Mouse (Mus musculus) midbrain, postnatal 0 days (tissue): ENCODE data around the gene Efcab10. TPM values are rescaled to one million over a fixed set of nuclear protein-coding genes. Genes with fewer than 3 reads are reported as not detected.

Source experiments
- ATAC-seq: fragments of 200-750 bp; cut with Nextera tagmentation; 2 replicates; pipeline ENCODE4 v1.8.0; 2017; ENCODE audit warnings: moderate number of reproducible peaks, mild to moderate bottlenecking, moderate TSS enrichment, moderate library complexity; ENCODE audit not compliant: low FRiP score
- DNase-seq: peaks from one replicate; pipeline ENCODE4 v3.0.0-alpha.2; 2015; ENCODE audit warnings: low spot score
- H3K27ac ChIP-seq: fragments of 300-500 bp; sonication (generic); 2 replicates; pipeline ENCODE4 v1.5.1; 2014; ENCODE audit warnings: low read depth, mild to moderate bottlenecking, low read length, mixed read lengths
- H3K27me3 ChIP-seq: fragments of 300-500 bp; sonication (generic); 2 replicates; pipeline ENCODE4 v1.6.1; 2014; ENCODE audit warnings: low read length, control low read depth, mixed read lengths; ENCODE audit not compliant: insufficient read depth
- H3K36me3 ChIP-seq: fragments of 300-500 bp; sonication (generic); 2 replicates; pipeline ENCODE4 v1.6.1; 2014; ENCODE audit warnings: low read length, control low read depth, mixed read lengths; ENCODE audit not compliant: insufficient read depth
- H3K4me1 ChIP-seq: fragments of 300-500 bp; sonication (generic); 2 replicates; pipeline ENCODE4 v1.6.1; 2014; ENCODE audit warnings: mild to moderate bottlenecking, control low read depth, antibody characterized with exemption, low read length, mixed read lengths; ENCODE audit not compliant: insufficient read depth
- H3K4me2 ChIP-seq: fragments of 300-500 bp; sonication (generic); 2 replicates; pipeline ENCODE4 v1.6.1; 2014; ENCODE audit warnings: low read depth, mild to moderate bottlenecking, low read length, mixed read lengths; ENCODE audit not compliant: poor library complexity, severe bottlenecking
- H3K4me3 ChIP-seq: fragments of 300-500 bp; sonication (generic); 2 replicates; pipeline ENCODE4 v1.5.1; 2014; ENCODE audit warnings: low read depth, mild to moderate bottlenecking, low read length, moderate library complexity
- H3K9ac ChIP-seq: fragments of 300-500 bp; sonication (generic); replicated peaks from 2 replicates; pipeline ENCODE4 v1.6.1; 2014; ENCODE audit warnings: mild to moderate bottlenecking, low read length, moderate library complexity, mixed read lengths; ENCODE audit not compliant: poor library complexity, severe bottlenecking
- H3K9me3 ChIP-seq: fragments of 300-500 bp; sonication (generic); 2 replicates; pipeline ENCODE4 v1.6.1; 2016; ENCODE audit warnings: low read length, control low read depth
- CTCF ChIP-seq: IDR thresholded peaks from 2 replicates; pipeline ENCODE4 v1.5.1; 2016; ENCODE audit warnings: antibody characterized with exemption, mild to moderate bottlenecking
- WGBS: fragments of 180-500 bp; shearing (Covaris S2); extraction: QIAGEN DNeasy Blood & Tissue Kit; methylation state at CpG from one replicate; pipeline ENCODE4 v1.1.7; 2014; 5-methylcytosine and 5-hydroxymethylcytosine counted together
- polyA plus RNA-seq: library from polyadenylated mRNA; unstranded; fragments of >200 nt; fragmentation: Nextera tagmentation; extraction: Ambion mirVana; gene quantifications from 2 replicates; pipeline ENCODE4 v1.2.1, GENCODE M21; 2015
- total RNA-seq: library from RNA; depleted of rRNA; stranded (reverse); fragments of >200 nt; gene quantifications from 2 replicates; pipeline ENCODE4 v1.2.3, GENCODE M21; 2014

The Efcab10 gene
- total and polyA plus RNA-seq, 2 experiments from 2014 or later = 6.6 TPM; not detected in 1

- DNase-seq = no peak
- H3K27ac ChIP-seq = no peak overlapping the region
- WGBS = 32% methylated on average over 6 of the region's 6 CpGs
Measured at GRCm38 (mm10) chr12:33405398-33406026, 10.9 kb downstream of the Efcab10 start.

DNA sequence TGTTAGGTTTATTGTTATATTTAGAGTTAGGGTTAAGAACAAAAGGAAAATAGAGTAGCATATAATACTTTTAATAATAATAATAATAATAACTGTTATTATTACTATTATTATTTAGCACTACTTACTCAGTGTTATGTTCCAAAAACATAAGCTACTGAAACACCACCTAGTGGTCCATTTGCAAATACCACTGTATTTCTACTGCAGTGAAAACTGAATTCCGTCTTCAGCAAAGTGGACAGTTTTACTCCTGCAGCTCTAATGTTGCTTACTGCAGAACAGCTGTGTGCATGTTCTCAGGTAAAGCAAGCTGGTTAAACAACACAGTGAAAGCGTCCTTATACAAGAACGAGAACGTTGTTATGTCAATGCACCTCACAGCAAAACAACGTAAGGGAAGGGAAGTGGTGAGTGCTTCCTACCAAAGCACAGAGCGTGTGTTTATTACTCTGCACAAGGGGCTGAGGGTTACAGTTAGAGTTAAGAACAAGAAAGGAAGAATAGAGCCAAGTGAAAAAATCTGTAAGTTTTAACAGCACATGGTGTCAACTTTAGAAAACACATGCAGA is 17.0 kb downstream of the Efcab10 start:
- Histone ChIP-seq H3K4me1 (no peaks in the 10 kb centered on the region), H3K27ac (no peak overlapping the region), H3K27me3 (no peaks in the 10 kb centered on the region), H3K4me3 (no peak overlapping the region), H3K36me3 (no peaks in the 10 kb centered on the region), H3K4me2 (no peak overlapping the region), H3K9ac (no peak overlapping the region), H3K9me3 (no peaks in the 10 kb centered on the region)
- 49% methylated on average over 6 of the region's 6 CpGs for WGBS
- TF ChIP-seq CTCF = peak; percentile 77
- DNase-seq (peak; percentile 35), ATAC-seq (no peak)

More at GRCm38 (mm10) chr12:33405398-33406026, 10.9 kb downstream of the Efcab10 start:
- H3K9me3 ChIP-seq = no peaks in the 10 kb centered on the region
- no peak overlapping the region for H3K4me3 ChIP-seq
- H3K4me2 ChIP-seq = no peak overlapping the region
- H3K27me3 ChIP-seq = no peaks in the 10 kb centered on the region
- no peak for TF ChIP-seq CTCF
- no peaks in the 10 kb centered on the region for H3K4me1 ChIP-seq
- ATAC-seq = 0 out of 2 replicates have a peak, but pooled peaks have one; percentile 52
- H3K36me3 ChIP-seq = no peaks in the 10 kb centered on the region
- H3K9ac ChIP-seq = no peak overlapping the region

DNA sequence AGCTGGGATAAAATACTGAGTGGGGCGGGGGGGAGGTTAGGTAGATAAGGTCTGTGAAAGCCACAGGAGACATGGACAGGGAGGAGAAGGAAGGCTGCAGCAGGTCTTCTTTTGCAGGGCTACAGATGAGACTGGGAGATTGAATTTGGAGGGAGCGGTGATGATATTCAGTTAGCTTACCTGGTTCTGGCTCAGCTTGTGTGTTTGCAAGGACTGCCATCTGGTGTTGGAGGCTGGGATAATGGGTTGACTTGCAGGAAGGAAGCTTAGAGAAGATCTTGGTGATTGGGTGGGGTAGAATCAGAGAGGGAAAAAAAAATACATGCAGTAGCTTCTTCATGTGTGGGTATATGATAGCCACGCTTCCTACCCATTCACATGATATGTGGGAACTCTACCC is 29.7 kb downstream of the Efcab10 start:
- H3K4me2 ChIP-seq = no peak overlapping the region
- DNase-seq (peak; percentile 80), ATAC-seq (peak; percentile 66; the same call in 1 of the 2 replicates)
- no peak overlapping the region for H3K4me3 ChIP-seq
- H3K9me3 ChIP-seq = no peaks in the 10 kb centered on the region
- no peak overlapping the region for H3K27ac ChIP-seq
- TF ChIP-seq CTCF = peak; percentile 91
- 29% methylated on average over 3 of the region's 3 CpGs for WGBS
- no peaks in the 10 kb centered on the region for H3K36me3 ChIP-seq
- peaks cover 10% of the 10 kb centered on the region for H3K27me3 ChIP-seq
- no peaks in the 10 kb centered on the region for H3K4me1 ChIP-seq
- no peak overlapping the region for H3K9ac ChIP-seq

DNA sequence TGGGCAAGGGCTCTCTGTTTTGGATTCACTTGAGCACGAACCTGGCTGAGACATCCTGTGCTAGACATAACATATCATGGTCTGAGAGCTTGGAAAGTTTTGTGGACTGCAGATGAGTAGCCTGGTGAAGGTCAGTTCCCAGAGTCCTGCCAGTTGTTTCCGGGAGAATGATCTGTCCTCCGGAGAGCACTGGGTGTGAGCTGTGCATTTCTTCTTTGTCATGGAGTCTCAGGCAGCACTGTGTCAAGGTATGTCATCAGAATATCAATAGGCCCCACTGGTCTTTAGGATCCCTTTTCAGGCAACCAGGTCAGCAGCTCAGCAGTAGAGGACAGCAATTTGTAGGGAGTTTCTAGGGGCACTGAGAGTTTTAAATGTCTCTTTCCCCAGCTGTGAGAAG is 32.6 kb downstream of the Efcab10 start:
- Histone ChIP-seq H3K27ac (no peak overlapping the region), H3K9me3 (no peaks in the 10 kb centered on the region), H3K4me2 (no peak overlapping the region), H3K4me1 (no peaks in the 10 kb centered on the region), H3K27me3 (peaks cover 10% of the 10 kb centered on the region), H3K9ac (no peak overlapping the region), H3K36me3 (no peaks in the 10 kb centered on the region), H3K4me3 (no peak overlapping the region)
- DNase-seq = no peak
- TF ChIP-seq CTCF = no peak
- no peak for ATAC-seq
- 26% methylated on average over 3 of the region's 3 CpGs for WGBS

- ATAC-seq = no peak
- 76% methylated on average over 2 of the region's 2 CpGs for WGBS
Measured at GRCm38 (mm10) chr12:33427726-33428125, 33.1 kb downstream of the Efcab10 start.

More at GRCm38 (mm10) chr12:33427726-33428125, 33.1 kb downstream of the Efcab10 start:
- no peak overlapping the region for H3K27ac ChIP-seq
- H3K4me3 ChIP-seq = no peak overlapping the region
- H3K4me2 ChIP-seq = no peak overlapping the region
- peaks cover 10% of the 10 kb centered on the region for H3K27me3 ChIP-seq
- no peaks in the 10 kb centered on the region for H3K36me3 ChIP-seq
- H3K9me3 ChIP-seq = no peaks in the 10 kb centered on the region
- TF ChIP-seq CTCF = no peak
- DNase-seq = no peak
- no peaks in the 10 kb centered on the region for H3K4me1 ChIP-seq
- H3K9ac ChIP-seq = no peak overlapping the region
